Mouse (Mus musculus) gastrocnemius, adult 18-20 months (tissue): ENCODE measurements around the gene Pcdh7. TPM values are rescaled to one million over a fixed set of nuclear protein-coding genes. Genes with fewer than 3 reads are reported as not detected.
A peak's percentile ranks its signal among the peaks of the same experiment; 100 is the strongest.

Source experiments
- DNase-seq: peaks from one replicate; pipeline ENCODE4 v3.0.0; 2021; ENCODE audit warnings: low spot score
- total RNA-seq, 2 experiments: library from RNA; stranded (reverse); gene quantifications; 2 replicates each; pipeline ENCODE4 v1.2.3; 2021

Gene Pcdh7
- total RNA-seq, 2 experiments from 2014 or later = 2.5 to 3.7 TPM

GRCm38 (mm10) chr5:57745879-57746278 is 28.1 kb downstream of the Pcdh7 start:
- DNase-seq = no peak

DNA sequence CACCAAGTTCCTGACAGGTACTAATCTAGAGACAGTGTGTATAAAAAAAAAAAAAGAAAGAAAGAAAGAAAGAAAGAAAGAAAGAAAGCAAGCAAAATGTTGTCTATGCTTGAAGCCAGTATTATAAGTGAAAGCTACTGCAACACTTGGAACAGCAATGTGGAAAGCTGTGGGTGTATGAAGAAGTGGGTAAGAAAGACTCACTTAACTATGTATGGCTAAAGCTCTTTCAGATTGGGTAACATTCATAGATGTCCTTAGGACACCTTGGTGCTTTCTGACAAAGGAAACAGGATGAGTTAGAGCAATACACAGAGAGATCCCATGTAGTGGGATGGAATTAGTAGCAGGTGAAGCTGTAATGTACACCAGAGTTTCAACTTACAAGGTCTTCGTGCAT is 32.6 kb downstream of the Pcdh7 start:
- DNase-seq = no peak

DNA sequence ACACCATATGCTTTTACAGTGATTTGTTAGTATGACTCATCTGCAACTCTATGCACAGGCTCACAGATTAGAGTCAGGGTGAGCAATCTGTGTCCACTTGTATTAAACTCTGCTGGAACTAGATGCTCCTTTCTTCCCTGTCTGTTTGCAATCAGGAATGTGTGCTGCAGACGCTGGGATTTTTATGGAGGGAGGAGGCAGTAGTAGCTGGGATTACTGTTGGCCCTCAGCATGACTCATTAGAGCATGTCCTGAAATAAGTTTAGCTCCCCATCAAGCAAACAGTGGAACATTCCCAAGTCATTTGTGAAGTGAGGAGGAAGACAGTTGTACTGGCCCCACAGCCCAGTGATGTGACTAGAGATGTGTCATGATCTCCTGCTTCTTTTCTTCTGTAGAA is 38.0 kb downstream of the Pcdh7 start:
- peak; percentile 36 for DNase-seq

- peak; percentile 50 for DNase-seq
These were observed 39.1 kb downstream of the Pcdh7 start for GRCm38 (mm10) chr5:57756726-57757424.

- DNase-seq = peak; percentile 5
These were observed 39.7 kb downstream of the Pcdh7 start for GRCm38 (mm10) chr5:57757436-57757898.

DNA sequence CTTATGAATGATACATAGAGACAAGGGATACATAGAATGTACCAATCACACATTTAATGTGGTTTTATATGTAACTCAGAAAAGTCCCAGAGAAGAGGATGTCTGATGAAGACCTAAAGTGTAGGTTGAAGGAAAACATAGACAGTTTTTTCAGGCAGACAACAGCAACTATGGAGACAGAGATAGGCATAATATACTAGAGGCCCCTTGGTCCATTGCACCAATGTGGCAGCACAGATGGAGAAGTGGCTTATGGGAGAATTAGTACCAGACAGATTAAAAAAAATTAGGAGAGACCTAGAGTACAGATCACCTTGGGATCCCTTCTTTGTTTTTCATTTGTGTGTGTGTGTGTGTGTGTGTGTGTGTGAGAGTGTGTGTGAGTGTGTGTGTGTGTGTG is 41.2 kb downstream of the Pcdh7 start:
- no peak for DNase-seq

- no peak for DNase-seq
These were observed 42.6 kb downstream of the Pcdh7 start for GRCm38 (mm10) chr5:57760069-57761063.

DNA sequence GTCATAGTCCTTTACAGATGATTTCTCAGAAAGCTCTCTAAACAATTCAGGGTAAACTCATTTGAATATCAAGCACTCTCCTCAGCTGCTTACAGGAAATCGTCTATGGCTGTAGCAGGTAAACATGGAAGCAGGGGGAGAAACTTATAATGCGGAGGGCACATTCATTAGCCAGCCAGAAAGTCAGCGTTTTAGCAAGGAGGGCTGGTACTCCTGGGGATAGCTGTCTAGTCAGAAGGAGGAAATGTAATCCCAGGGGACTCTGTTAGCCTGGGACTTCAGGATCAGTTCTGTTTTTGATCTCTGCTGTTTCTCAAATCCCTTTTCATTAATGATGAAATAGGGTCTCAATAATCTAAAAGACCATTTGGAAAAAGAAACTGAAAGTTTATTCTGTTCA is 47.6 kb downstream of the Pcdh7 start:
- no peak for DNase-seq

DNA sequence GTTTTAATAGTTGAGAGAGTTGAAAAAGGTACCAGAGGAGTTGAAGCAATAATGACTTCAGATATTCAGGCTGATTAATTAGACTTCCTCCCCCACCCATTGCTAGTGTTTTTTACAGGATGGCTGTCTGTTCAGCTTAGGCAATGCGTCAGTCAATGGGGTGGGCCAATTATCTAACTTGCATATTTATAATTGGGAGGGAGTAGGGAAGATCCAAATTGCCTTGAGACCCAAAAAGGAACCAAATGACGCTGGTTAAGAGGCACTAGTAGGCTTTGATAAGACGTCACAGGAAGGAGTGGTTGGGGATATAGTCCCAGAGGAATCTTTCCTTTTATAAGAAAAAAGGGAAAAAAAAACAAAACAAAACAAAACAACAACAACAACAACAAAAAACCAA is 49.6 kb downstream of the Pcdh7 start:
- no peak for DNase-seq

- DNase-seq = peak; percentile 11
These were observed 50.8 kb downstream of the Pcdh7 start for GRCm38 (mm10) chr5:57768469-57769022.

GRCm38 (mm10) chr5:57769644-57770043 is 51.9 kb downstream of the Pcdh7 start:
- no peak for DNase-seq

- no peak for DNase-seq
These were observed 52.6 kb downstream of the Pcdh7 start for GRCm38 (mm10) chr5:57770364-57770763.

DNA sequence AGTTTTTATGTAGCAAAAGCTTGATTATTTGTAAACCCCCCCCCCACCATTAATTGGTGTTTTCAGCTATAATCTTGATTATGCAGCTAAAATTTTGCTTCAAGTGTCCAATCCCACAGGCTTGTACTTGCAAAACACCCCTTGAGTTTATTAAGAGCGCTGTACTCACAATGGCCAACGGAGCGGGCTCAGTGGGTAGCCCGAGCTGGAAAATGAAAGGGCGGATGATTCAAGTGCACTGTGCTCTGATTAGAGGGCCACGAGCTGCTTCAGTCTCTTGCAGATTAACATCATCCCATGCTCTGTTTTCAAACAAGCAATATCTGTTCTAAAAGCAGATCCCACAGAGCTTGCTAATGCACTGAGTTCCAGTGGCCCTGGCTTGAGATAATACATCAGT is 53.4 kb downstream of the Pcdh7 start:
- no peak for DNase-seq

- DNase-seq = no peak
These were observed 54.9 kb downstream of the Pcdh7 start for GRCm38 (mm10) chr5:57772711-57773110.

DNA sequence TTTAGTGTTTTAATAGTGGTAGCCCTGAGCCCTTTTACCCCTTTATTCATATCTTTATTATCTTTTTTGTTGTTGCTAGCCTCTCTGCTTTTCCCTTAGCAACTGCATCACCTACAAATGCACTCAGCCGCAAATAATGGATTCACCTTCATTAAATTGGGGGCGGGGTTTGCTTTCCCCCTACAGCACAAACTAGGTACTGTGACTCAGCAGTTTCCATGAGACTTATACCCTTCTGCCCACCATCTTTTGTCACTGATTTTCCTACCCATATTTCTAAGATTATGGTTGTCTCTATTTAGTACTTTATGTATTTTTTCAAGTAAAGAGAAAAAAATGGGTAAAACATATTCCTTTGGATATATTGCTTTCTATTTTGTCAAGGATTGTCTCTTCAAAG is 56.7 kb downstream of the Pcdh7 start:
- no peak for DNase-seq

DNA sequence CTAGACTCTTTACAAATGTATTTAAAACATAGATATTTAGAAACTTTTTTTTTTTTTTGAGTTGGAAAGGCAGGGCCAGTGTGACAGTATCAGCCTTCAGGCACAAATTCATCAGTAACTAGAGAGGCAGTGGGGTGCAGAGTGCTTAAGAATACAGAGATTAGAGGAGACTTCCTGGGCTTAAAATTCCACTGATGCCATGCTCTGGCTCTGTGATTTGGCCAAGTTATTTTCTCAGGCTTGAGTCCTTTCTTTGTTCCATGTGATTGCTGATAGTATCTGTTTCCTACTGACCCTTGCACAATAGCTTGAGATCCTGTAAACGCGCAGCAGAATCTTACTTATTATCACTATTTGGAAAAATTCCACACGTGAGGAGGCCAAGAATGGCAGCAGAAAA is 60.3 kb downstream of the Pcdh7 start:
- DNase-seq = no peak

DNA sequence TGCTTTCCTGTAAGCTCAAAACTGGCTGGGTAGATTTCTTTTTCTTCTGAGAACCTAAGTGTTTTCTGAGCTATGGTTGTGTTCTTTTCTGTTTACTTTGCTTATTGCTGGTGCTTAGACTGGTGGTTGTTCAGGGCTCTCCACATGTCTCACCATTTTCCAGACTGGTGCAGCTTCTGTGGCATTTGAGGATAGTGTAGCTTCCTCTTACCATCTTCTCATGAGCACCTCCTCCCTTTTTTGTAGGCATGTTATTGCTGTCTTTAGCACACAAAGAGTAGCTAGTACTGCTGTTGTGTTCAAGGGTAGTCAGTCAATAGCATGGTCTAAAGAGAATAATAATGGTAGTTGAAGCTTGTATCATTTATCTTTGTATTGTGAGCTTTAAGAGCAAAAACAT is 62.2 kb downstream of the Pcdh7 start:
- no peak for DNase-seq

DNA sequence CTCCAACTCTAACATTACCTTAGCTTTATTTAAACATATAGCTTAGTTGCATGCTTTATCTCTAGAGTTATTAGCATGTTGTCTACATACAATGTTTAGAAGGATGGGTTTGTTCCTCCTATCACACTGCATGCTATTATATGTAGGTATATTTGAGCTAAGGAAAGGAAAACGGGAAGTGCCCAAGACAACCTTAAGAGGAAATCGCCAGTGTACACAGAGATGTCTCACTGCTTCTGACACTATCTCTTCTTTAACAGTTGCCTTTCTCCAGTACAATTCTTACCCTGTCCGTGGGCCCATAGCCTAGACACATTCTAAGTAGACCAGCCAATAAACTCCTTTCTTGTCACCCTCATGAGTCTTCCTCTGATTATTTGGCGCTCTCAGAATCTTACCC is 62.8 kb downstream of the Pcdh7 start:
- no peak for DNase-seq

GRCm38 (mm10) chr5:57781950-57782349 is 64.2 kb downstream of the Pcdh7 start:
- DNase-seq = no peak

DNA sequence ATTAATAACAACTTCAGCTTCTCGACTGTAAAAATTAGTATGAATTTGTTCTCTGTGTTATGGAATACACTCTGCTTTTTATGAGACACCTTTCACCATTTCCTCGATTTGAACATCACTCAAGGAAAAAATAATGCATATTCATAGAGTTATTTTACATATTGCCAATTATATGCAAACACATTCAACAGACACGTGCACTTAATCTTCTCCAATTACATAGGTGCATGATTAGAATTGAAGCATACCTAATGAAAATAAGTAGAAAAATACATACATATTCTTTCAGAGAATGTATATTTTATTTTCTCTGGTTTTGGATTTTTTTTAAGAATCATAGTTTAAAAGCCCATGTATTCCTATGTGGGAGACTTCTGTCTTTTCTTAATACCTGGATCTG is 64.8 kb downstream of the Pcdh7 start:
- no peak for DNase-seq

DNA sequence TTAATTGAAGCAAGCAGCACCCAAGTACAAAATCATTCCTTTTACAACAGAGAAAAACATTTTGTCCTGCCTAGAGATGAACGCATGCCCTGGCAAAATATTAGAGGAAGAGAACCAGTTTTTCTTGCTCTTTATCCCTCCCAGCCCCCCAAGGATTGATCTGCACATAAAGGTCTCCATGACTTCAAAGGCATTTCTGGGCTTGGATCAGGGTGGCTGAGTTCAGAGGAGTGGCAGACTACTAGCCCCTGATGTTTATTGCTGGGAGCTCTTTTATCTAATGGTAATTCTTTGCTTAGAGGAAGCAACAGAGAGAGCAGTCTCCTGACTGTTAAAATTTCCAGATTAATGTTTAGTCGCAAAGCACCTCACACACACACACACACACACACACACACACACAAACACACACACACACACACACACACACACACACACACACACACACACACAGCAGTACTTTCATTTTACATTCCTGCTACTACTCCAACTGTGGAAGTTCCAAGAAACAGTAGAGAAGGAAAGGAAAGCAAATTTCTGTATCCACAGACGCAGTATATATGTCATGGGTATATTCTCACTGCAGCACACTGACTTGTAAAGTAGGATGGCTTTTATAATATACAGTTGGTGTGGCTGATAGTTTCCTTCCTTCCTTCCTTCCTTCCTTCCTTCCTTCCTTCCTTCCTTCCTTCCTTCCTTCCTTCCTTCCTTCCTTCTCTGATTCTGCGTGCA is 71.2 kb downstream of the Pcdh7 start:
- no peak for DNase-seq

DNA sequence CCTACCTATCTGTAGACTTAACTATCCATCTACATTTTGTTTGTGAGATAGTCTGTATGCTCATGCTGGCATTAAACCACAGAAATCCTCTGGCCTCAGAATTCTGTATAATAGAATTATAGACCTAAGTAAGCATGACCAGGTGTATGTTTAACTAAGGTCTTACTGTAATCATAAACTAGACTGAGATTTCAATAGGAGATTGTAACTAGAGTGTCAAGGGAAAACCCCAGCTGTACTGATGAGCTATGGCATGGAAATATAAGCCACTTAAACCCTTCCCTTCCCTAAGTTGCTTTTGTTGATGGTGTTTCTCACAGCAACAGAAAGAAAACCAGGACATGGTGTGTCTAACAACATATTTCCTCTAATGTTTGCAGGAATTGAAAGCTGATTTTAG is 78.6 kb downstream of the Pcdh7 start:
- no peak for DNase-seq
